Mouse (Mus musculus): ENCODE data around the gene Lama5.
"Not testable (repeated sequence)": the region's sequence is repeated elsewhere in the genome, so short reads cannot be mapped to it uniquely, and the experiment has no call there.

The Lama5 gene

GRCm38 (mm10) chr2:180197323-180198037 is 28.2 kb downstream of the Lama5 start:
- no peak for DNase-seq (ENCODE audit: low spot score)

- DNase-seq (ENCODE audit: low spot score), result no peak
These were observed 28.9 kb downstream of the Lama5 start for GRCm38 (mm10) chr2:180196610-180197322.

GRCm38 (mm10) chr2:180187362-180187761 is 38.3 kb downstream of the Lama5 start:
- DNase-seq (ENCODE audit: low spot score), result no peak

- DNase-seq (ENCODE audit: low spot score), result no peak
These were observed 40.0 kb downstream of the Lama5 start for GRCm38 (mm10) chr2:180185686-180186085.

- DNase-seq (ENCODE audit: low spot score), result no peak
These were observed 40.9 kb downstream of the Lama5 start for GRCm38 (mm10) chr2:180184752-180185109.

GRCm38 (mm10) chr2:180184011-180184751 is 41.5 kb downstream of the Lama5 start:
- DNase-seq (ENCODE audit: low spot score), result no peak

- no peak for DNase-seq (ENCODE audit: low spot score)
These were observed 44.1 kb downstream of the Lama5 start for GRCm38 (mm10) chr2:180181542-180181941.

GRCm38 (mm10) chr2:180175725-180176124 is 49.9 kb downstream of the Lama5 start:
- DNase-seq (ENCODE audit: low spot score), result no peak

GRCm38 (mm10) chr2:180174121-180174520 is 51.5 kb downstream of the Lama5 start:
- DNase-seq (ENCODE audit: low spot score), result no peak

- not testable (repeated sequence) for DNase-seq (ENCODE audit: low spot score)
These were observed 51.9 kb downstream of the Lama5 start for GRCm38 (mm10) chr2:180173711-180174110.

GRCm38 (mm10) chr2:180173163-180173562 is 52.5 kb downstream of the Lama5 start:
- no peak for DNase-seq (ENCODE audit: low spot score)

- no peak for DNase-seq (ENCODE audit: low spot score)
These were observed 53.5 kb downstream of the Lama5 start for GRCm38 (mm10) chr2:180172152-180172551.

- no peak for DNase-seq (ENCODE audit: low spot score)
These were observed 54.1 kb downstream of the Lama5 start for GRCm38 (mm10) chr2:180171522-180172070.

- peak; percentile 98 for DNase-seq (ENCODE audit: low spot score)
These were observed 54.7 kb downstream of the Lama5 start, which contains the start of gene Adrm1 for GRCm38 (mm10) chr2:180170806-180171521. TSS of gene Adrm1 (plus strand) at chr2:180171485.

GRCm38 (mm10) chr2:180170151-180170805 is 55.4 kb downstream of the Lama5 start:
- DNase-seq (ENCODE audit: low spot score), result no peak

- DNase-seq (ENCODE audit: low spot score), result no peak
These were observed 58.8 kb downstream of the Lama5 start for GRCm38 (mm10) chr2:180166869-180167268.

GRCm38 (mm10) chr2:180165855-180166254 is 59.8 kb downstream of the Lama5 start:
- no peak for DNase-seq (ENCODE audit: low spot score)

- no peak for DNase-seq (ENCODE audit: low spot score)
These were observed 67.0 kb downstream of the Lama5 start for GRCm38 (mm10) chr2:180158627-180159026.

- no peak for DNase-seq (ENCODE audit: low spot score)
These were observed 70.9 kb downstream of the Lama5 start for GRCm38 (mm10) chr2:180154796-180155195.

- DNase-seq (ENCODE audit: low spot score), result no peak
These were observed 77.1 kb downstream of the Lama5 start for GRCm38 (mm10) chr2:180148551-180148950.

GRCm38 (mm10) chr2:180147379-180147778 is 78.3 kb downstream of the Lama5 start:
- no peak for DNase-seq (ENCODE audit: low spot score)

Measured in T-cell, adult 2 months (primary cell).